Mouse (Mus musculus): ENCODE measurements around the gene Lyzl6.

The Lyzl6 gene

GRCm38 (mm10) chr11:103638790-103639189 is at the start of gene Lyzl6:
TSS of gene Lyzl6 (minus strand) at chr11:103638890.
- DNase-seq, result no peak

- DNase-seq, result no peak
These were observed 48.0 kb upstream of the Lyzl6 start for GRCm38 (mm10) chr11:103686706-103687105.

DNA sequence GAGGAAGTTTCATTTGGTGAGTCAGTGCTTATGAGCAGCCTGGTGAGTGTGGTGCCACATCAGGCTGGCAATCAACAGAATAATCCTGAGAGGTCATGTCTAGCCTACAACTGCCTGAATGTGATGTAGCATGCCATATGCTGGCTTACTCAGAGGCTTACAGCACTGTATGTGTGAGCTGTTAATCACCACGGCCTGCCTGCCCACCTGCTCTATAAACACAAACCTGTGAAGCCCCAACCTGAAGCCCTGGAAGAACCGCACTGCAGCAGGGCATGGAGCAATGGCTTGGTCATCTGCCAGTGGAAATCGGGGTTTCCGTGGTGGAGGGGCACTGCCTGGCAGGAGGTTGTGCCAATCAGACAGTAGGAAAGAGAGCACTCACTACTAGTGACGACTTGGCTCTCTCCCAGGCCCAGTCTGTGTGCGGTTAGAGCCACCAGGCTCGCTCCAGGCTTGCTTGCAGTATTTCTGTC is 46.6 kb upstream of the Lyzl6 start:
- no peak for DNase-seq

DNA sequence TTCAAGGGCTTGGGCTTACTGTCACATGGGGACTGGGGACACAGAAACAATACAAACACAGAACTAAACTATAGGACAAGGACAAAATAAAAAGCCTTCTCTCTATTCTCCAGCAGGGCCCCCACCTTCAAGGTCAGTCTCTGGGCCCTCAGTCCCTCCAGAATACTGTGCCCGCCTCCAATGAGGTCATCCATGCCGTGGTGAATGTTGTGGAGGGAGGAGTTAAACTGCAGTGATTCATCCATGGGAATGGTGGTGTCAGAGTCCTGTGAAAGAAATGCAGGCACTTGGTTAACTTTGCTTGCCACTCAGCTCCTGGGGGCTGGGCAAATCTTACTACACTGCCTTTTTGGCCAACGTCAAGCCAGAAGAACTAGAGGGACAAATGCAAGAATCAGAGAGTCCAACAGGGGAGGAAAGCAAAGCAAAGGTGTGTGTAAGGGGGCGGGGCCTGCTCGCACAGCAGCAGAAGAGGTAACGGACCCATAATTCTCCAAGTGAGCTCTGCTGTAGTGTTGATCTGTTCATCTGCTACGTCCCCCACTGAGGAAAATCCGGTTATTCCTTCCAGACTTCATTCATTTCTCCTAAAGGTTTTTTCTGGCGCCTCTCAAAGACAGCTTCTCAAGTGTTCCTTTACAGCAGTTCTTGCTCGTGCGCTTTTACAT is 45.1 kb upstream of the Lyzl6 start:
- DNase-seq, result no peak

DNA sequence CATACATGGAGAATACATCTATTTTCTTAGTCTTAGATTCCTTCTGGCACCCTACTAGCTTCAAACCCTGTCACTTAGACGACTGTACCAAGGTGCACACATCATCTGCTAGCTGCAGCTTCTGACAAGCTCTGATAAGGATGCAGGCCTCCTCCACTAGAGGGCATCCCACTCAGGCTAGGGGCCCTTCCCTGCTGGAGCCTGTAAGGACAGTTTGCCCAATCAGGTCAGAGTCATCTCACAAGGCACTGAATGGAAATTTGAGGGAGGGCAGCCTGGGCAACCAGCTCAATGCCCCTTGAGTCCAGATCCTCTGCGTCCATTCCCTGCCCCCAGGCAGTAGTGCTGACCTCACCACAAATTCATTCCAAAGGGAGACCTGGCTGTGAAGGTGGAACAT is 38.4 kb upstream of the Lyzl6 start:
- DNase-seq, result peak; percentile 35

GRCm38 (mm10) chr11:103675556-103675955 is 36.9 kb upstream of the Lyzl6 start:
- DNase-seq, result peak; percentile 73

- DNase-seq, result no peak
These were observed 28.3 kb upstream of the Lyzl6 start for GRCm38 (mm10) chr11:103666907-103667426.

GRCm38 (mm10) chr11:103666181-103666906 is 27.7 kb upstream of the Lyzl6 start:
- DNase-seq, result no peak

DNA sequence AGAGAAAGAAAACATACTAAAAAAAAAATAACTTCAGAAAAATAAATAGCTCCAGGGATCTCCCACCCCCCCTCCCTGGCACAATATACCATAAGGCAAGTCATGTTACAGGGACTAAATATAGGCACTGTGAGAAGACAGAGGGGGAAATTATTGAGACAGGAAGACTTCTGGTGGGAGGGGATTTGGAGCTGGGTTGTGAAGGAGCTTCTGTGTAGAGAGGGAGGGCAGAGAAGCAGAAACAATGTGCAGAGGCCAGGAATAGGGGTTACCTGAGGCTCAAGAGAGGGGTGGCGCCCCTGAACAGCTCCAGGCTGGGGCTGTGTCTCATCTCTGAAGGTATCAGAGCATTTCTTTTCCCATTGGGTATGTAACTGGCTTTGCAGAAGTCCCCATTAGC is 27.0 kb upstream of the Lyzl6 start:
- DNase-seq, result no peak

DNA sequence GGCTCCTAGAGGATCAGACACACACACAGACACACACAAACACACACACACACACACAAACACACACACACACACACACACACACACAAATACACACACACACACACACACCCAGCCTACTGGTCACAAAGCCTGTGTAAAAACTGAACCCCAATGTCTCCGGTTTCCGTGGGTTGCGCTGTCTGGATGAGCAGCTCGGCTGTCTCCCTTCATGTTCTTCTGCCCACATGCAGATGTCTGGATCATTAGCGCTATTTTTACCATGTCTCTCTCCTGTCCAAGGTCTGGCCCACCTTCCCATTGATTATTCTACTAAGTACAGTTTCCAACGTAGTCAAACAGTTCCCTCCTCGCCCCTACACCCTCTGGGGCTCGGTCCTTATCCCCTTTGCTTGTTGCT is 24.4 kb upstream of the Lyzl6 start:
- DNase-seq, result no peak

DNA sequence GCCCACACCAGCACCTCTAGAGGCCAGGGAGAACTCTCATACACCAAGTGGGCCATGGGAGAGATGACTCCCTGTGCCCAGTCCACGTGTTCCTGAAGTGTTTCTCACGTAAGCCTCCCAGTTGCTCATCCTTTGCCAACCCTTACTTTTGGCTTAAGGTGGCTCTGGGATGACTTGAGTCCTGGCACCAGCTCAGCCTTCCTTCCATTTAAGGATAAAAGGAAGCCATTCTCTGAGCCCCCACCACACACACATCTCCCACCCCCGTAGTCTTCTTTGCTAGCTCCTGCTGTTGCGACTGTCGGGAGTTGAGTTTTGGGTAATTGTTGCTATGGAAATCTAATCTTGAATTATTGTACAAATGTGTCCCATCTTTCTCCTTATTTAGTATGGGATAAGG is 23.9 kb upstream of the Lyzl6 start:
- no peak for DNase-seq

DNA sequence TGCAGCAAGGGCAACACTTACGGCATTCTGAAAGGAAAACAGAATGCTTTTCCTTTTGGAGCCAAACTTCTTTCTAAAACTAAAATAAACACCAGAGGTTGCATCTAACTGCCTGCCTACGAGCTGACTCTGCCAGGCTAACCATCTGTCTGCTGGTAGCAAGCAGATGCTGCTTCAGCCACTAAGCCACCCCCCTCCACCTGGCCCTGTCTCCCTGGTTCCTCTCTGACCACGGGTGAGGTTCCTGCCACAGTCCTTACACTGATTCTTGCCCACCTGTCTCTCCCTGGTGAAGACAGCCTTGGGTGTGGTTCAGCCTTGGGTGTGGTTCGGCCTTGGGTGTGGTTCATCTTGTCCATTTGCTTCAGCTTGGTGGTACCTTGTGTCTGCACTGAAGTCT is 23.2 kb upstream of the Lyzl6 start:
- DNase-seq, result no peak

- DNase-seq, result no peak
These were observed 19.5 kb upstream of the Lyzl6 start for GRCm38 (mm10) chr11:103658189-103658588.

- no peak for DNase-seq
These were observed 17.8 kb upstream of the Lyzl6 start for GRCm38 (mm10) chr11:103656520-103656919.

DNA sequence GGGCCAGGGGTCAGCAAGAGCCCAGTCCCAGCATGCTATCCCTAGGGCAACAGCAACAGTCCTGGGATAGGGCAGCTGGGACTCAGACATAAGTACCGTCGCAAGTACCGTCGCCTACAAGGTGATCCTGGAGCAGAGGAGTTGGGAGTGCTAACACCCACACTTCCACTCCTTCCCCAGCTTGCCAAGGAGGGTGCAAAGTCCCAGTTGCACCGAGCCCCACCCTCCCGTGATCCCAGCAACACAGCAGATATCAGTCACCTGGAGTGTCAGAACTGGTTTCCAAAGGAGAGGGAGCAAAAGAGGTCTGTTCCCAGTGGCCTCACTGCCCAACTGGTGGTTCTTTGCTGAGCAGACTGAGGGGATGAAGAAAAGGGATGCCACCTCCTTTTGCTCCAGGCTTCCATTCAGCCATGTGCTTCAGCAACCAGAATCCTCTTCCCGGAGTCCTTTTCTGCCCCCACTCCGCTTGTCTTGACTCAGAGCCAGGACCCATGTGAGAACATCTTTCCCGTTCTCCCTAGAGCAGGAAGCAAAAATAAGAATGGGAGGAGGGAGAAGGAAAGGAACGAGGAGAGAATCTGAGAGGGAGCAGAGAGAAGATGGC is 14.8 kb upstream of the Lyzl6 start:
- no peak for DNase-seq

DNA sequence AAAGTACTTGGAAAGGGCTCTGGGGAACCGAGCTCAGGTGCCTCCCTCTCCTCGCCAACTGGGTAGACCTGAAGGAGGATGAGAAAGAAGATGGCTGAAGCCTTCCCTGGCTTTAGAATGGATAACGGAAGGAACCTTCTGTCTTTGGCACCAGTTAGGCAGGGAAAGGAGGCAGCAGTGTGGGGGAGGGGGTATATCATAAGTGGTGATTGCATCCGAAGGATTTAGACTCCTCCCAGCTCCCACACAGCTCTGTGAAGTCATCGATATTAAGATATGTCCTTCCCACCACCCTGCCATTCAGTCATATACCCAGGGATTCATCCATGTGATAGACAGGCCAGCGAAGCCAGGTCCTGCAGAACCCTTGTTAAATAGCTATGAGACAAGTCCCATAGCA is 12.7 kb upstream of the Lyzl6 start:
- no peak for DNase-seq

DNA sequence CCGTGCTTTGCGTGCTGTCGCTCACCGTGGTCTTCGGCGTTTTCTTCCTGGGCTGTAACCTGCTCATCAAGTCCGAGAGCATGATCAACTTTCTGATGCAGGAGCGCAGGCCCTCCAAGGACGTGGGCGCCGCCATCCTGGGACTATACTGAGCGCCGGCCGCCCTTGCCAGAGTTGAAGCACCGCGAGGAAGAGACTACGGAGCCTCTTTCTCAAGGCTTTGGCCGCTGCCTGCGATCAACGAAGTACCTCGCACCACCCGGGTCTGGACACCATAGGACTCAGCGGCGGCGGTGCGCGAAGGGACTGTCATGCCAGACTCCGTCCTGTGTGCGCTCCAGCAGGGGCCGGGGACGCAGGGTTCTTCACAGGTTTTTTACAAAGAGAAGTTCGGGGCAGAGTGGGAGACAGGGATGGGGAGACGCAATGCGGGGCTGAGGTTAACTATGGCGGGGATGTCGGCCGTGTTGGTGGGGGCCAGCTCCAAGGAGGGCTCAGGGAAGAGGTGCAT is 11.3 kb upstream of the Lyzl6 start:
- no peak for DNase-seq

DNA sequence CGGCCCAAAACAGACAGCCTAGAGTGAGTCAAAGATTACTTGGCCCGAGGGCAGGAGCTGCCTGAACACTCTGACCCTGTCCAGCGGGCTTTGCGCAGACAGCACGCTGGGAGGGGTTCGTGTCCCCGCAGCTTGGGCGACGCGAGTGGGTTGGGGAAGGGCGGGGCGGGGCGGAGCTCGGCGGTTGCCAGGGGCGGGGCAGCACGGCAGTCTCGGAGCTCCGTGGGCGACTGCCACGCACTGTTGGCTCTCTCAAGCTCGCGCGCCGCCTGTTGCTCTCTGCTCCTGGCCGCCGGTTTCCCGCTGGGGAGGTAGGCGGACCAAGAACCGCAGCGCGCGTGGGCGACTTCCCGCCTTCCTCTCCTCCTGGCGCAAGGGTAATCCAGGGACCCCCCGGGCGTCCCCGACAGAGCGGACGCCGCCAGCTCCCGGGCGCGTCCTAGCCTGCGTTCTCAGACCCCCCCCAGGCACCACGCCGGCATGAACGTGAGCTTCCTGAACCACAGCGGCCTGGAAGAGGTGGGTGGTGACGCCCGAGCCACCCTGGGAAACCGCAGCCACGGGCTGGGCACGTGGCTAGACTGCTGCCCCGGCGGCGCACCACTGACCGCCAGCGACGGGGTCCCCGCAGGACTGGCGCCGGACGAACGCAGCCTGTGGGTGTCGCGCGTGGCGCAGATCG is 10.8 kb upstream of the Lyzl6 start, which contains the start of gene Rprml:
TSS of gene Rprml (plus strand) at position 270 of the 682 bp plus-strand sequence.
- DNase-seq, result no peak

- DNase-seq, result no peak
These were observed 10.0 kb upstream of the Lyzl6 start for GRCm38 (mm10) chr11:103648656-103649055.

- DNase-seq, result no peak
These were observed 9.4 kb upstream of the Lyzl6 start for GRCm38 (mm10) chr11:103647921-103648620.

DNA sequence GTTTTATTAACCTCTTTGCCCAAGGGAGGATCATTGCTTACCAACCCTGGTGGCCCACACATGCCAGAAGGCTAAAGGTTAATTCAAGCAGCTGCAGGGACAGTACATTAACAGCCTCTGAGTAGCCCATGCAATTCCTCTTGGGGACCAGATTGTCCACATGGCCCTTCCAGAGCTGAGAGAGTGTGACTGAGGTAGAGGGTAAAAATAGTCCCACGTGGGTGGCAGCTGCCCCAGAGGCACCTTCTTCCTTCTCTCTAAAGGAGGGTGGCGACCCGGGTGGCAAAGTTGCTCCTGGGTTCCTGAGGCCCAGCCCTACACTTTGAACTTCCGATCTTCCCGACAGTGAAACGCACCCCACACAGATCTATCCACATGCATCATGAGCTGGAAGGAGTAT is 7.6 kb upstream of the Lyzl6 start:
- DNase-seq, result no peak

DNA sequence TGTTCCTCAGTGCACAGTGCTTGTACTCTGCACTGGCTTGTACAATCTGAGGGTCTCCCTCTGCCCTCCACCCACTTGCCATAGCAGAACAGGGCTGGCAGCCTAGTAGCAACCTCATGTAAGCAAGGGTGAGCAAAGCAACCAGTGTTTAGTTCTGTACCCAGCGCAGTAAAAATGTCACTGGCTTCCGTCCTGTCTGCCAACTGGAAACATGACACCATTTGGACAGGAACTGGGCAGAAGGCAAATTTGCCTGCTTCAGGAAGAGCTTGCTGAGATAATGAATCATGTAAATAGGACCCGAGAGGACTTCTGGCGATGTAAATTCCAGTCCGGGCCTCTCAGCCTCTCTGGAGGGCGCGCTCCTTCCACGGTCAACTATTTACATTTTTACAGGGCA is 7.0 kb upstream of the Lyzl6 start:
- DNase-seq, result no peak

Data from cerebellum, adult 8-10 months (tissue).